Comparison of ENCODE assay signal across 24 mouse cellular contexts in the genomic region with DNA sequence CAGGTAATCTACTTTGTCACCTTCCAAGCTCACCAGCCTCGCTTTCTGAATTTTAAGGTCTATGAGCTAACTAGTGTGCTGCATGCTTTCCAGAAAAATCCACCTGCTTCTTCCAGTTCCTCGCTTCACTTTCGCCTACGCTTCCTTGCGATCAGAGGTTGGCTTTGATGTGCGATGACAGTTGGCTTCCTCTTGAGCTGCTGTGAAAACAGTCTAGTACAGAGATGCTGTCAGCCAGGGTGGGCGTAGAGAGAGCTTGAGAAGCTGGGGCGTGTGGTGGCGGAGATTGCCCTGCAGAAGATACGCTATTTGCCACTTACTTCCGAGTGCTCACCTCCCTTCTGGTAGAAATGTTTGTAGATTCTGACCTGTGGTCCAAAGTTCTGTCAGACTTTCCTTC. TPM values are rescaled to one million over a fixed set of nuclear protein-coding genes. Genes with fewer than 3 reads are reported as not detected.
DNase-seq lines count a peak whose midpoint lies in the region; ATAC-seq lines count a peak whose summit lies in the region.
"Had no signal": no experiment of that assay in that cellular context is flagged by ENCODE, and none has a peak within 500 bp of the region (broad histone marks: within the 10 kb centered on the region; RNA-seq: fewer than 3 reads in every experiment).

No protein-coding gene starts in this region.

- no peak for DNase-seq in frontal cortex, postnatal 10 days (ENCODE audit: low spot score in 2 of 2)
- DNase-seq in left cerebral cortex, adult 9 months (ENCODE audit: low spot score in 2 of 2) = peak; percentile 69 to 72
- DNase-seq in left cerebral cortex, postnatal 10 days (ENCODE audit: extremely low spot score in 1 of 2, low spot score in 2 of 2) = no peak
- DNase-seq in thymus, postnatal 14 days = peak; percentile 7
- DNase-seq in thymus, postnatal 4 days = no peak
- DNase-seq in B cell, adult 2 months = no peak
- DNase-seq: adrenal gland, postnatal 10 days; cerebellum, adult 11-12 months; cerebellum, adult 9-11 months; embryo, embryonic 11 days; gastrocnemius, postnatal 25 days; heart, adult 11 months; kidney, adult 18-20 months; kidney, postnatal 25 days; liver; lung, adult 2 months; lung, postnatal 14 days; thymus, adult 2 months had no signal

- intact Hi-C loops in left cerebral cortex, postnatal 10 days (cut with DNase I) = no loop called here

- ATAC-seq in frontal cortex, adult (ENCODE audit: low TSS enrichment) = peak; percentile 83
- ATAC-seq: forebrain, embryonic 14.5 days; hindbrain, embryonic 16.5 days; midbrain, embryonic 16.5 days had no signal

RNA-seq across cellular contexts. Expression of gene Nt5c1a, which starts 9.0 kb away (rescaled TPM):
- 1 to 10 TPM; 8.2 to 8.6 TPM for total RNA-seq in left cerebral cortex, postnatal 10 days (2021)
- total RNA-seq: G1E; neutrophil, adult 5-6 weeks had no signal

RNA-seq across cellular contexts. Expression of gene Hpcal4, which starts 9.3 kb away (rescaled TPM):
- 100 to 1,000 TPM; 234 to 238 TPM for total RNA-seq in left cerebral cortex, postnatal 10 days (2021)
- total RNA-seq: G1E; neutrophil, adult 5-6 weeks had no signal

RNA-seq across cellular contexts. Expression of gene Heyl, which starts 41.0 kb away (rescaled TPM):
- 1 to 10 TPM; 6.6 to 7.2 TPM for total RNA-seq in left cerebral cortex, postnatal 10 days (2021)
- total RNA-seq: neutrophil, adult 5-6 weeks had no signal

RNA-seq across cellular contexts. Expression of gene Ppie, which starts 52.6 kb away (rescaled TPM):
- 10 to 100 TPM; 18.8 to 22.7 TPM for total RNA-seq in left cerebral cortex, postnatal 10 days (2021)

Comparison
In these comparisons a context has a peak if more than half of its experiments do, and no peak if none do; other contexts are left out.
1. DNase-seq: peak in left cerebral cortex, adult 9 months (2 of 2) and thymus, postnatal 14 days (single experiment); none in frontal cortex, postnatal 10 days (0 of 2), left cerebral cortex, postnatal 10 days (0 of 2), thymus, postnatal 4 days (single experiment) and B cell, adult 2 months (0 of 2).